Mouse (Mus musculus): Measurements from ENCODE around the gene Ifitm6. TPM values are rescaled to one million over a fixed set of nuclear protein-coding genes. Genes with fewer than 3 reads are reported as not detected.

Ifitm6 gene
- total and polyA plus RNA-seq, 3 experiments: 0.36 to 5.1 (median 1.0) TPM

DNA sequence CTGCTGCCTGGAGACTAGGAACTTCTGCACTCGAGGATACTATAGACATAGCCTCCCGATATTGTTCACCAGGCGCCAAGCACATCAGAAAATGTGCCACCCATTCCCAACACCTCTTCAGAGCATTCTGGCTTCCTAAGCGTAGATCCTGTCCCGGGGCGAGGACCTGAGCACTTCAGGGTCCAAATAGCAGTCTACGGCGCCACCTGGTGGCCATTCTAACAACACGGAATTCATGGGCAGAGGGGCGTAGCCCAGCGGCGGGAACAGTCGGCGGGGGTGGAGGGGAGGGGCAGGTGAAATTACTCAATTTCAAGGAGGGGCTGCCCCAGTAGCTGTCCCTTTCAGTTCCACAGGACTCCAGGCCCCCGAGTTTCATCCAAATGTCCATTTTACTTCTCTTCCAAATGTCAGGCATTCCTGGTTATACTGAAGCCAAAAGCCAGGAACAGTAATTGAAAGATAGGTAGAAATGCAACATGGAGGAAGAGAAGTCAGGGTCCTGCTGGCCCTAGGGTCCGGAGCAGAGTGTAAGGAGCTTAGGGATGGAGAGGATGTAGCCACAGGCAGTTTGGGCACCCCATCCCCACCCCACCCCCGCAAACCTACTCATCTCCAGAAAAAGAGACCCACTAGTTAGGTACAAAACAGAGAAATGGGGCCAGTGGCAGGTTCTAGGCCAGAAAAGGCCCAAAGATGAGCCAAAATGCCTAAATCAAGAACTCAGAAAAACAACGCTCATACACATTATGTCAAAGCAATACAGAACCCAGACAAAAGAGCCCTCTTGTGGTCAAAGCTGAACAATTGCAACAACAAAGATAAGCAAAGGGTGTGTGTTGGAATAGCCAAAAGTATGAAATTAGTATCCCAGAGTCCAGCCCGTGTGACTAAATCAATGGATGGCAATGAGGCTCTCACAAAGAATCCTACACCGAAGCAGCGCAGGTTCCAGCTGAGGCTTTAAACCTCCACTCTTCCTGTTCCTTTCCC lies 30.8 kb upstream of the Ifitm6 start:
- H3K4me3 ChIP-seq: peak overlapping the region; percentile 51
- H3K79me2 ChIP-seq (replicated peaks; ENCODE audit: control insufficient read depth, insufficient read depth, low read length): no peaks in the 10 kb centered on the region
- WGBS: 8% methylated on average over 21 of the region's 21 CpGs
- no peaks in the 10 kb centered on the region for H3K27me3 ChIP-seq (ENCODE audit: control insufficient read depth, insufficient read depth, low read length)
- intact Hi-C loops (cut with DNase I): loop anchor here (1.0 to 2.0 kb wide), 6 partner anchors 20 to 203 kb away; partner anchors contain the start of gene Scgb1c1
- no peak for TF ChIP-seq POLR2A (IDR thresholded peaks at IDR 0.05; ENCODE audit: insufficient read depth, low read depth, low read length)
- TF ChIP-seq EP300 (IDR thresholded peaks at IDR 0.05; ENCODE audit: insufficient read depth, low read depth, low read length): peak; percentile 94
- peak; percentile 78 for TF ChIP-seq CTCF (IDR thresholded peaks at IDR 0.05)
- peak overlapping the region; percentile 61 for H3K9ac ChIP-seq (ENCODE audit: low read depth, low read length)
- peak; percentile 92 to 94 for DNase-seq
- peak overlapping the region; percentile 94 for H3K27ac ChIP-seq
- no peaks in the 10 kb centered on the region for H3K36me3 ChIP-seq (ENCODE audit: control insufficient read depth, insufficient read depth, low read length)
- H3K4me1 ChIP-seq (ENCODE audit: control insufficient read depth, insufficient read depth, low read length): peaks cover 11% of the 10 kb centered on the region

GRCm38 (mm10) chr7:141047581-141048225 lies 30.0 kb upstream of the Ifitm6 start:
- TF ChIP-seq EP300 (IDR thresholded peaks at IDR 0.05; ENCODE audit: insufficient read depth, low read depth, low read length) (peak; percentile 82), POLR2A (IDR thresholded peaks at IDR 0.05; ENCODE audit: insufficient read depth, low read depth, low read length) (peak; percentile 91), CTCF (IDR thresholded peaks at IDR 0.05) (no peak)
- Histone ChIP-seq H3K36me3 (ENCODE audit: control insufficient read depth, insufficient read depth, low read length) (no peaks in the 10 kb centered on the region), H3K4me1 (ENCODE audit: control insufficient read depth, insufficient read depth, low read length) (peaks cover 11% of the 10 kb centered on the region), H3K9ac (ENCODE audit: low read depth, low read length) (peak overlapping the region; percentile 53), H3K27me3 (ENCODE audit: control insufficient read depth, insufficient read depth, low read length) (no peaks in the 10 kb centered on the region), H3K79me2 (replicated peaks; ENCODE audit: control insufficient read depth, insufficient read depth, low read length) (no peaks in the 10 kb centered on the region), H3K4me3 (peak overlapping the region; percentile 51), H3K27ac (peak overlapping the region; percentile 94)
- DNase-seq: peak; percentile 86 to 89
- intact Hi-C loops (cut with DNase I): loop anchor here (1.0 to 2.0 kb wide), 7 partner anchors 21 to 202 kb away; partner anchors contain the start of genes Pgghg and Scgb1c1
- WGBS: 9% methylated on average over 18 of the region's 19 CpGs

DNA sequence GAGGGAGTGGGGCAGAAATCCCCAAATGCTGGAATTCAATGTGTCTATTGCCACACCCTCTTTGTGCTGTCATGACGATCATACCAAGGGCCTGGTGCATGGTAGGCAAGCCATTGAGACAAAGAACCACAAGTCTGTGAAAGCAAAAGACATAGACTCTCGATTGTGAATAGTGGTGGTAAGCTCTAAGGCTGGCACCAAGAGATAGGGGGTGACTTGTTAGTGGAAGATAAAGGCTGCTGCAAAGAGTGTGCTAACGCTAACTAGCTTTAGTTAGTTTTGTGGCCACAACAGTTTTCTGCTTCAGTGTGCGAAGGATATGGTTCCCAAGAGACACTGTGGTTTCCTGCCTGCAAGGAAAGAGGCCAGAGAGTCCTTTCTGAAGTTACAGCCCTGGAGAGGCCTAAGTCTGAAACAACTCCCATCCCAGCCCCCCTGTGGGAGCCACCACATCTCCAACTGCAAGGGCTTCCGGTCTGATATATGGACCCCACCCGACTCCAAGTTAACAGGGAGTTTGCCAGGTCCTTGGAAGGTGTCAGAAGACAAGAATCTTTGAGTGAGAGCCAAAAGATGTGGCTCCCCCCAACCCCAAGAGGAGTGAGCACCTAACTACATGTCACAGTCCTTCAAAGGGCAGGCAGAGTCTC lies 29.3 kb upstream of the Ifitm6 start:
- intact Hi-C loops (cut with DNase I): loop anchor here (1.0 kb wide), 1 partner anchor 106 kb away; the partner anchor contains the start of gene Pgghg
- Histone ChIP-seq H3K36me3 (ENCODE audit: control insufficient read depth, insufficient read depth, low read length) (no peaks in the 10 kb centered on the region), H3K4me1 (ENCODE audit: control insufficient read depth, insufficient read depth, low read length) (peaks cover 11% of the 10 kb centered on the region), H3K27ac (peak overlapping the region; percentile 94), H3K79me2 (replicated peaks; ENCODE audit: control insufficient read depth, insufficient read depth, low read length) (no peaks in the 10 kb centered on the region), H3K27me3 (ENCODE audit: control insufficient read depth, insufficient read depth, low read length) (no peaks in the 10 kb centered on the region), H3K4me3 (peak overlapping the region; percentile 35), H3K9ac (ENCODE audit: low read depth, low read length) (peak overlapping the region; percentile 41)
- WGBS: 33% methylated on average over 6 of the region's 6 CpGs
- no peak for TF ChIP-seq EP300 (IDR thresholded peaks at IDR 0.05; ENCODE audit: insufficient read depth, low read depth, low read length)
- 0 out of 2 replicates have a peak, but pooled peaks have one; percentile 8 for TF ChIP-seq CTCF (IDR thresholded peaks at IDR 0.05)
- DNase-seq: peak in 1 of 2 experiments; percentile 60

- peaks cover 14% of the 10 kb centered on the region for H3K4me1 ChIP-seq (ENCODE audit: control insufficient read depth, insufficient read depth, low read length)
- intact Hi-C loops (cut with DNase I): no loop called here
- H3K36me3 ChIP-seq (ENCODE audit: control insufficient read depth, insufficient read depth, low read length): no peaks in the 10 kb centered on the region; the same call in 1 of the 2 replicates
- H3K79me2 ChIP-seq (replicated peaks; ENCODE audit: control insufficient read depth, insufficient read depth, low read length): no peaks in the 10 kb centered on the region
- 76% methylated on average over 4 of the region's 4 CpGs for WGBS
- H3K9ac ChIP-seq (ENCODE audit: low read depth, low read length): no peak overlapping the region
- TF ChIP-seq POLR2A (IDR thresholded peaks at IDR 0.05; ENCODE audit: insufficient read depth, low read depth, low read length): no peak
- no peak for TF ChIP-seq EP300 (IDR thresholded peaks at IDR 0.05; ENCODE audit: insufficient read depth, low read depth, low read length)
- TF ChIP-seq CTCF (IDR thresholded peaks at IDR 0.05): no peak
- H3K4me3 ChIP-seq: no peak overlapping the region
- H3K27ac ChIP-seq: no peak overlapping the region
- H3K27me3 ChIP-seq (ENCODE audit: control insufficient read depth, insufficient read depth, low read length): no peaks in the 10 kb centered on the region
- DNase-seq: no peak
These were observed 24.8 kb upstream of the Ifitm6 start for GRCm38 (mm10) chr7:141042539-141042938.

DNA sequence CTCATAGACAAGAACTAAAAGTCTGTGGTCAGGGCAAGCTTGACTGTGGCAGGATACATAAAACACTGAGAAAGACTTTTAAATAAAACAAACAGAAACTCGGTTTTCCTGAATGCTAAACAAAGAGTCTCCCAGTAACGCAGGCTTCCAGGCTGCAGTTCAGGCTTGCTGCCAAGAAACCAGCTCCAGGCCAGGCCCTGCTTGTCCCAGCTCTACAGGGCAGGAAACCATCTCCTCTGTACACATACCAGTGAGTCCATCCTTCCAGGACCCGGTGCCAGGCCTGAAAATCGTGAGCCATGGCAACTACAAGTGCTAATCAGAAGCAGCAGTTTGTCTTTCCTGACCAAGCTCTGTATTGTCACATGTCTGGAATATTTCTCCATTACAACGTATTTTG lies 23.9 kb upstream of the Ifitm6 start:
- Histone ChIP-seq H3K4me3 (no peak overlapping the region), H3K36me3 (ENCODE audit: control insufficient read depth, insufficient read depth, low read length) (no peaks in the 10 kb centered on the region; the same call in 1 of the 2 replicates), H3K9ac (ENCODE audit: low read depth, low read length) (0 out of 2 replicates have a peak overlapping the region, but pooled peaks have one; percentile 28), H3K27me3 (ENCODE audit: control insufficient read depth, insufficient read depth, low read length) (no peaks in the 10 kb centered on the region), H3K79me2 (replicated peaks; ENCODE audit: control insufficient read depth, insufficient read depth, low read length) (no peaks in the 10 kb centered on the region), H3K4me1 (ENCODE audit: control insufficient read depth, insufficient read depth, low read length) (peaks cover 8% of the 10 kb centered on the region), H3K27ac (peak overlapping the region; percentile 83)
- WGBS: 8% methylated on average over 5 of the region's 5 CpGs
- DNase-seq: peak; percentile 78 to 85
- TF ChIP-seq POLR2A (IDR thresholded peaks at IDR 0.05; ENCODE audit: insufficient read depth, low read depth, low read length): 0 out of 2 replicates have a peak, but pooled peaks have one; percentile 4
- no peak for TF ChIP-seq CTCF (IDR thresholded peaks at IDR 0.05)
- TF ChIP-seq EP300 (IDR thresholded peaks at IDR 0.05; ENCODE audit: insufficient read depth, low read depth, low read length): peak; percentile 62; the same call in 1 of the 2 replicates
- intact Hi-C loops (cut with DNase I): loop anchor here (1.0 kb wide), 1 partner anchor 31 kb away; the partner anchor contains the start of gene Ifitm3

All from heart, adult 2 months (tissue).